Mouse (Mus musculus): ENCODE data around the gene Cyp2c50. TPM values are rescaled to one million over a fixed set of nuclear protein-coding genes. Genes with fewer than 3 reads are reported as not detected.
"Not testable (repeated sequence)": the region's sequence is repeated elsewhere in the genome, so short reads cannot be mapped to it uniquely, and the experiment has no call there.

Gene Cyp2c50
- not detected for total RNA-seq (2021)
- long read RNA-seq, experiment 1 = 0 reads
- long read RNA-seq, experiment 2 = 0 reads

DNA sequence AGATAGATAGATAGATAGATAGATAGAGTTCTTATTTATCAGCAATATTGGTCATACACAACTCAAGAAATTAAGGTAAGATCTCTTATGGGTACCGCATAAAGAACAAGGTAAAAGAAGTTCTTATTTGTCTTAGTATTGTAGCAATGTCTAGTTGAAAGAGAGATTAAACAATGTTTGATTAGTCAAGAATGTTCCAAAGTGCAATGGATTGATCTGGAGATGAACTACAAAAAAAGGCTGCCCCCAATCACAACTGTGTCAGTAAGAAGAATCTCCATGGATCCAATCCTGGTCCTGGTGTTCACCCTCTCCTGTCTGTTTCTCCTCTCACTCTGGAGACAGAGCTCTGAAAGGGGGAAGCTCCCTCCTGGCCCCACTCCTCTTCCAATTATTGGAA lies at the start of gene Cyp2c50:
TSS of gene Cyp2c50 (plus strand) at position 268 of the 400 bp plus-strand sequence.
- DNase-seq = not testable (repeated sequence)

GRCm38 (mm10) chr19:40073701-40074100 lies 15.8 kb upstream of the Cyp2c50 start, which contains the start of gene Cyp2c54:
Gene Cyp2c54, minus strand, starts transcription at chr19:40073827.
- DNase-seq = no peak

- DNase-seq = no peak
These were observed 1.1 kb upstream of the Cyp2c50 start for GRCm38 (mm10) chr19:40088381-40088780.

GRCm38 (mm10) chr19:40091111-40091510 lies 1.6 kb downstream of the Cyp2c50 start:
- no peak for DNase-seq

DNA sequence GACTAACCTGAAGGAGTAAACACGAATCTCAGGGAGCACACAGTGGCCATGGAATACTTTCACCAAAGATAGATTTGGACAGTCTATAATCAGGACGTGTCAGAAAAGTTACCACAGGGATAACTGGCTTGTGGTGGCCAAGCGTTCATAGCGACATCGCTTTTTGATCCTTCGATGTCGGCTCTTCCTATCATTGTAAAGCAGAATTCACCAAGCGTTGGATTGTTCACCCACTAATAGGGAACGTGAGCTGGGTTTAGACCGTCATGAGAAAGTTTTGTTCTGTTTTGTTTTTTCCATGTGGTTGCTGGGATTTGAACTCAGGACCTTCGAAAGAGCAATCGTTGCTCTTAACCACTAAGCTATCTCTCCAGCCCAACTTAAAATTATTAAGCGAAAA lies 30.1 kb downstream of the Cyp2c50 start:
- DNase-seq = not testable (repeated sequence)

GRCm38 (mm10) chr19:40125165-40125564 lies 35.7 kb downstream of the Cyp2c50 start:
- not testable (repeated sequence) for DNase-seq

- not testable (repeated sequence) for DNase-seq
These were observed 37.5 kb downstream of the Cyp2c50 start for GRCm38 (mm10) chr19:40126996-40127395.

Other genes with a start within 250 kb of the Cyp2c50 start
- not detected for gene Cyp2c69, start 202.9 kb upstream of the Cyp2c50 start, total RNA-seq (2021)
- gene Cyp2c37, start 97.3 kb upstream of the Cyp2c50 start, total RNA-seq (2021) = under 1 TPM in 1 of 2 experiments, not detected in 1; 0.14 TPM
- not detected for gene Cyp2c54, start 15.9 kb upstream of the Cyp2c50 start, total RNA-seq (2021)
- under 1 TPM; 0.26 to 0.34 TPM for gene Cyp2c70, start 97.6 kb downstream of the Cyp2c50 start, total RNA-seq (2021)
- gene Pdlim1, start 182.2 kb downstream of the Cyp2c50 start, total RNA-seq (2021) = 100 to 1,000 TPM; 156 to 157 TPM

Measured in gastrocnemius, postnatal 10 days (tissue).